Comparison of ENCODE assay signal across 28 mouse cellular contexts in genomic region chr17:36971172-36971850, GRCm38 (mm10). TPM values are rescaled to one million over a fixed set of nuclear protein-coding genes. Genes with fewer than 3 reads are reported as not detected.
DNase-seq lines count a peak whose midpoint lies in the region; ATAC-seq lines count a peak whose summit lies in the region.
"Had no signal": no experiment of that assay in that cellular context is flagged by ENCODE, and none has a peak within 500 bp of the region (broad histone marks: within the 10 kb centered on the region; RNA-seq: fewer than 3 reads in every experiment).

No protein-coding gene starts in this region.

- intact Hi-C loops in gastrocnemius, postnatal 36 days (cut with DNase I), result no loop called here

- peak; percentile 62 for ATAC-seq in CD4-positive, CD25-positive, alpha-beta regulatory T cell, adult 4 months
- peak; percentile 41 for ATAC-seq in activated CD4-positive, CD25-positive, alpha-beta regulatory T cell, adult 4 months
- peak; percentile 68 for ATAC-seq in megakaryocyte progenitor cell, adult 5-6 weeks (replicated peaks; ENCODE audit: poor library complexity)
- ATAC-seq: forebrain, embryonic 16.5 days; hindbrain, postnatal 0 days had no signal

- DNase-seq in A20 (ENCODE audit: low read depth, low spot score), result peak; percentile 22
- DNase-seq in lung, adult 18-20 months, result no peak
- no peak for DNase-seq in gastrocnemius, postnatal 36 days
- no peak for DNase-seq in spleen, adult 12 weeks (ENCODE audit: low spot score)
- DNase-seq: adrenal gland, postnatal 25 days; cerebellum, adult 11-12 months; cerebellum, postnatal 14 days; embryo, embryonic 11 days; gastrocnemius, adult 2 months; heart, adult 11 months; kidney, adult 9 months; kidney, postnatal 36 days; left cerebral cortex, postnatal 4 days; liver; lung, postnatal 10 days; right cerebral cortex, adult 18-20 months; thymus, postnatal 4 days had no signal

RNA-seq across cellular contexts. Expression of gene 2410137M14Rik, which starts 9.7 kb away (rescaled TPM):
- polyA plus RNA-seq in CD4-positive, CD25-positive, alpha-beta regulatory T cell, adult 4 months (2017; shearing (Covaris generic)), result not detected
- polyA plus RNA-seq in activated CD4-positive, CD25-positive, alpha-beta regulatory T cell, adult 4 months (2017; shearing (Covaris generic)), result not detected
- total RNA-seq in megakaryocyte progenitor cell, adult 5-6 weeks (2015), result not detected in 2 replicates
- not detected in 2 replicates for total RNA-seq in megakaryocyte progenitor cell, adult 5-6 weeks (2017)
- not detected for total RNA-seq in gastrocnemius, postnatal 36 days (2021)
- total RNA-seq: adrenal gland, postnatal 25 days; hindbrain, postnatal 0 days; left cerebral cortex, adult 2 months had no signal
- polyA plus RNA-seq: embryonic facial prominence, embryonic 14.5 days; heart, embryonic 13.5 days; hindbrain, embryonic 10.5 days; liver, embryonic 16.5 days; neural tube, embryonic 12.5 days had no signal

RNA-seq across cellular contexts. Expression of gene Znrd1as, which starts 12.9 kb away (rescaled TPM):
- polyA plus RNA-seq in CD4-positive, CD25-positive, alpha-beta regulatory T cell, adult 4 months (2017; shearing (Covaris generic)), result 1 to 10 TPM; 5.5 to 8.2 TPM
- 1 to 10 TPM; 4.9 to 5.4 TPM for polyA plus RNA-seq in activated CD4-positive, CD25-positive, alpha-beta regulatory T cell, adult 4 months (2017; shearing (Covaris generic))
- total RNA-seq in megakaryocyte progenitor cell, adult 5-6 weeks (2015), result 3.3 and 5.5 TPM in 2 replicates
- total RNA-seq in megakaryocyte progenitor cell, adult 5-6 weeks (2017), result 6.2 and 8.6 TPM in 2 replicates
- total RNA-seq in gastrocnemius, postnatal 36 days (2021), result 10 to 100 TPM; 16.1 to 17.2 TPM

RNA-seq across cellular contexts. Expression of gene Znrd1, which starts 13.0 kb away (rescaled TPM):
- polyA plus RNA-seq in CD4-positive, CD25-positive, alpha-beta regulatory T cell, adult 4 months (2017; shearing (Covaris generic)), result 10 to 100 TPM; 67.9 to 82.1 TPM
- polyA plus RNA-seq in activated CD4-positive, CD25-positive, alpha-beta regulatory T cell, adult 4 months (2017; shearing (Covaris generic)), result 10 to 100 TPM; 72.7 to 81.5 TPM
- total RNA-seq in megakaryocyte progenitor cell, adult 5-6 weeks (2015), result 105 and 108 TPM in 2 replicates
- 37.2 and 53.9 TPM in 2 replicates for total RNA-seq in megakaryocyte progenitor cell, adult 5-6 weeks (2017)
- total RNA-seq in gastrocnemius, postnatal 36 days (2021), result 10 to 100 TPM; 16.1 to 17.7 TPM

RNA-seq across cellular contexts. Expression of gene H2-M5, which starts 18.0 kb away (rescaled TPM):
- polyA plus RNA-seq in CD4-positive, CD25-positive, alpha-beta regulatory T cell, adult 4 months (2017; shearing (Covaris generic)), result not detected
- polyA plus RNA-seq in activated CD4-positive, CD25-positive, alpha-beta regulatory T cell, adult 4 months (2017; shearing (Covaris generic)), result not detected
- total RNA-seq in megakaryocyte progenitor cell, adult 5-6 weeks (2015), result not detected in 2 replicates
- not detected in 2 replicates for total RNA-seq in megakaryocyte progenitor cell, adult 5-6 weeks (2017)
- under 1 TPM in 1 of 2 experiments, not detected in 1; 0.10 TPM for total RNA-seq in gastrocnemius, postnatal 36 days (2021)
- total RNA-seq: adrenal gland, postnatal 25 days had no signal
- polyA plus RNA-seq: liver, embryonic 16.5 days had no signal

RNA-seq across cellular contexts. Expression of gene Ppp1r11, which starts 19.8 kb away (rescaled TPM):
- 100 to 1,000 TPM; 196 to 201 TPM for polyA plus RNA-seq in CD4-positive, CD25-positive, alpha-beta regulatory T cell, adult 4 months (2017; shearing (Covaris generic))
- 100 to 1,000 TPM; 190 to 210 TPM for polyA plus RNA-seq in activated CD4-positive, CD25-positive, alpha-beta regulatory T cell, adult 4 months (2017; shearing (Covaris generic))
- total RNA-seq in megakaryocyte progenitor cell, adult 5-6 weeks (2015), result 82.1 and 83.5 TPM in 2 replicates
- 57.1 and 87.6 TPM in 2 replicates for total RNA-seq in megakaryocyte progenitor cell, adult 5-6 weeks (2017)
- total RNA-seq in gastrocnemius, postnatal 36 days (2021), result 10 to 100 TPM; 48.0 to 56.2 TPM
